Mouse (Mus musculus): Measurements from ENCODE around the gene Gfra1. TPM values are rescaled to one million over a fixed set of nuclear protein-coding genes. Genes with fewer than 3 reads are reported as not detected.

The Gfra1 gene
- total RNA-seq, 2 experiments from 2014 or later: not detected

DNA sequence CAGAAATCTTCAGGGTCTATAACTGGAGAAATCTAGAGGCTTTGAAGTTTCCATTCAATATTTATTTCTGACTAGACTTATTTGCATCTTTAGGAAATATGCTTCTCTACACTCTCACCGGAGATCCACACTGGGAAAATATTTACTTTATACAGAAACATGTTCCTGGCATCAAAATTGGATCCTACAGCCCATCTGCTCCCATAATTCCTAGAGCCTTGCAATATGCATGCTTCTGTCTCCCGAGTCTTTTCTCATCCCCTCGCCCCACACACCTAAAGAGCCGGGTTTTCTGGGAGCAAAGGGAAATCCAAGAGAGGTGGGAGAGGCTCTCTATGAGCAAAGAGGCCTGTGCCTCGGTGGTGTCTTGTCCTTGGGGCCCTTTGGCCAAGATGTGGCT lies 184.9 kb downstream of the Gfra1 start:
- ATAC-seq (replicated peaks; ENCODE audit: poor library complexity, severe bottlenecking): no peak

DNA sequence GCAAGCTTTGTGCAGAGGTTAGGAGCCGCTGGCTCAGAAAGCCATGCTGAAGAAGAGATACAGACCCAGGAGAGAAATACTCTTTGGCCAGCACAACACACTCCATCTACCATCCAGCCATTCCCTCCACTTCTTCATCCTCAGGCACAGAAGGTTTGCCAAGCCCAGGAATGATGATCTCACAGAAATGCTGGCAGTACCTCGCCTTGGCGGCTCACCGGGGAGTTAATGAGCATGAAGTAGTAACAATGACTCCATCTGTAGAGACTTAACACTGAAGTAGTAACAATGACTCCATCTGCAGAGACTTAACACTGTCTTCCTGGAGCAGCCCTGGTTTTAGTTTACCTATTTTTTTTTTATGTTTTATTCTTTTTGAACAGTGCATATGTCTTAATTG lies 187.2 kb downstream of the Gfra1 start:
- no peak for ATAC-seq (replicated peaks; ENCODE audit: poor library complexity, severe bottlenecking)

DNA sequence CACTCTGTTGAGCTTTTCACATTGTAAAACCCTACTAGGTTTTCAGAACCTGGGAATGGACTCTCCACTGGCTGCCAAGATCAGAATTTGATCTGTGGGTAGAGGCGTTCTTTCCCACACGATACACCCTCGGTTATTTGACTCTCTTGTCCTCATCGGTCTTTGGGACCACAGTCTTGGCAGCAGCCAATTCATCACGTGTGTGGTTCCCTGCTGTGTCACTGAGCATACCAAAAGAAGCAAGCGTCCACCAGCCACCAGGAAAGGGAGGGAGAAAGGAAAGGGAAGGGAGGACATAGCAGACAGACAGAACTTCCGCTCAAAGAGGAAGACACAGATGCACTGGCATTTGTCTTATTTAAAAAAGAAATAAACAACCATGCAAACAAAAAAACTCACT lies 189.1 kb downstream of the Gfra1 start:
- ATAC-seq (replicated peaks; ENCODE audit: poor library complexity, severe bottlenecking): no peak

DNA sequence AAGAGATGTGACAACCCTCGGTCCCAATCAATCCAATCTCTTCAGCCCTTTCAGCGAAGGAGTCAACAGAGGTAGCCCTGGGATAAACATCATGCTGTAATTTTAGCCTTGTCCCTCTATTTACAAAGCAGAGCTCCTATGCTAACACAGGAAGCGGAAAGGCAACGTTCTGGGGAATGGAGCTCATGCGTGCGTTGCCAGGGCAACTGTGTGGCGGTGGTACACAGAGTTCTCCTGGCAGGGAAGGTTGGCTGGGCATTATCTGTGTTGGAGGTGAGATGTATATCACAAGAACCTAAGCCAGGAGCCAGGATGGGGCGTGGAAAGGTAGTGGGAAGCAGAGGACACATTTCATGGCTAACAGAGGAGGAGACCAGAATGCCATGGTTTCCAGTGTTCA lies 194.8 kb downstream of the Gfra1 start:
- ATAC-seq (replicated peaks; ENCODE audit: poor library complexity, severe bottlenecking): no peak

DNA sequence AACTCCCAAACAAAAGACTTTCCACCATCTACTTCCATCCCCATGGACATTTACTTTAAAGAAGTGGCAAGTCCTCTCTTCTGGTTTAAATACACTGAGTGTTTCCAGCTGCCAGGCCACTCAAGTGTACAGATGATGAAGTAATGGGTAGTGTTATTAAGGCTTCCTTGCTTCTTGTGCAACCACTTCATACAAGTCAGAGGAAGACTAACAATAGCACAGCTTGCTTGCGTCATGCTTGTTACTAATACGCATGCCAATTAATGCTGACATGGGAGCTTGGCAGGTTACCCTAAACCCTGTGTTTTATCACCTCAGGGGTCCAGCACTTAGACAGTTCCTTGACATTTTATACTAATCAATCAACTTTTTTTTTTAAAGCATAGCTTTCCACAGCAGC lies 196.5 kb downstream of the Gfra1 start:
- ATAC-seq (replicated peaks; ENCODE audit: poor library complexity, severe bottlenecking): peak; percentile 91

DNA sequence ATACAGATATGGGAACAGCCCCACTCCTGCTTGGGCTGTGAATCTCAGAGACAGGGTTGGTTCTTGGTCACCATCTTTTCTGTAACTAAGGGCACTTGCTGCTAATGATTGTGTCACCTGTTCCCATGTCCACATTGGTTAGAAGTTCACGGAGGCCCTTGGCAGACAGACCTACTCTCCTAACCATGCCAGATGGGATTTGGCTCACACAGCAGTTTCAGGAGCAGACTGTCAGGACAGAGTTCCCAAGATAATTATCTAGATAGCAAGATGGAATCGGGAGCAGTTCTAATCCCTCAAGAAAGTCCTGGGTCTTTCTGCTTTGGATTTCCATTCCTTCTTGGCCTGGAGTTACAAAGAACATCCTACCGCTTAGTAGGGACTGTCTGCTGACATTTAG lies 199.2 kb downstream of the Gfra1 start:
- ATAC-seq (replicated peaks; ENCODE audit: poor library complexity, severe bottlenecking): no peak

DNA sequence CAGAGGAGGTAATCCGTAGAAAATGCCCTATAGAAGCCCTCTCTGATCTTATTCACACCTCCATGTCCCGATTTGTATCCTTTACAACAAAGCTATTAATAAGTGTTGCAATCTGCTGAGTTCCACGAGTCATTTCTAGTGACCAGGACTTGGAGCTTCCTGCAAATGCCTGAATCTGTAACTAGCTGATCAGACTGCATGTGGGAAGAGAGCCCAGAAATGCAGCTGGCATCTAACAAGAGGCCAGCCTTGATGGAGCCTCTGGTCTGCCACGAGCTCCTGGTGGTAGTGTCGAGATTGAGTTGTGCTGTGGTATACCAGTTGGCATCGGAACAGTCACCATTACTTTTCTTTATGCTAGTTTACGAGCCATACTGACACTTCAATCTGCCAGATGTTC lies 200.3 kb downstream of the Gfra1 start:
- ATAC-seq (replicated peaks; ENCODE audit: poor library complexity, severe bottlenecking): no peak

DNA sequence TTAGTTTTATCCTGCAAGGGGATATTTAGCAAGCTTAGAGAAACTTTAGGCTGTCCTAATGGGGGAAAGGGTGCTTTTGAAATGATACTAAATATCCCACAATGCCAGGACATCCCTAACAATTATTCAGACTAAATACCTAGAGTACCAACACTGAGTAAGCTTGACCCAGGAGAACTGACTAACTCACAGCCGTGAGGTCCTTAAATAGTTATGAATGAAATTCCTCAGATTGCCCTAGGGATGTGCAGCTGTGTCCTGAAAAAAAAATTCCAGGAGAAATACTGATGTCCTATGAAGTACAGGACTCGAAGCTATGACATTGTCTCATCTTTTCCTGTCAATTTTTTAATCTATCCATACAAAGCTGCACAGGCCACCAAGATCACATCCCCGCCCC lies 201.5 kb downstream of the Gfra1 start:
- no peak for ATAC-seq (replicated peaks; ENCODE audit: poor library complexity, severe bottlenecking)

DNA sequence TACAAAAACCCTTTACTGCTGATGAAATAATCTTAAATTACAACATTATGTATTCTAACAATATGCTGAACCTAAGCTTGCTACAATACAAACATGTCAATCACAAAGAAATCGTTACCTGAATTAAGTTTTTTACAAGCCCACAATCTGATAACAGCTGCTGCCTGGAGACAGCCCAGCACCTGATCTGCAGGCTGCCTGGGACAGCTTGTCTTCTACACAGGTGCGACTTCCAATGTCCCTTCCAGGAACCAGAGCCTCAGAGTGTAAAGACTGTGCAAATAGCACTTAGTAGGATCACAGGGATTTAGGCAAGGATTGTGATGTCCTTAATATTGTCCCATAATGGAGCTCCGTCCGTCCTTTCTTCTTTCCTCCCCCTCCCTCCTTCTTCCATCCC lies 204.0 kb downstream of the Gfra1 start:
- ATAC-seq (replicated peaks; ENCODE audit: poor library complexity, severe bottlenecking): no peak

DNA sequence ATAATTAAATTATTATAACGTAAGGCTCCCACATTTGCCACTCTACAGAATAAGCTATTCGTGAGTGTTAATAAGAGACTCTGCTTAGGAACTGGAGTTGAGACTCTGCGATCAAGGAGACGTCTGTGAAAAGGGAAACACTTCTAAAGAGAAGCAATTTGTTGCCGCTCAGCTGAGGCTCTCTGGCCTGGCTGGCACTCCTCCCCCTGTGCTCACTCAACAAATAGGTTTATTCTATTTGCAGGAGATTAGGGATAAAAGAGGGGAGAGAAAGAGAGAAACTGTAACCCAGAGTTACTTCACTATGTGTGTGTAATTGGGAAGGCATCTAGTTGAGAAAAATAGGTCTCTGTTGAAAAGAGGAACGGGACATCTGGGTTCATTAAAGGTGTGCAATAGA lies 204.6 kb downstream of the Gfra1 start:
- no peak for ATAC-seq (replicated peaks; ENCODE audit: poor library complexity, severe bottlenecking)

DNA sequence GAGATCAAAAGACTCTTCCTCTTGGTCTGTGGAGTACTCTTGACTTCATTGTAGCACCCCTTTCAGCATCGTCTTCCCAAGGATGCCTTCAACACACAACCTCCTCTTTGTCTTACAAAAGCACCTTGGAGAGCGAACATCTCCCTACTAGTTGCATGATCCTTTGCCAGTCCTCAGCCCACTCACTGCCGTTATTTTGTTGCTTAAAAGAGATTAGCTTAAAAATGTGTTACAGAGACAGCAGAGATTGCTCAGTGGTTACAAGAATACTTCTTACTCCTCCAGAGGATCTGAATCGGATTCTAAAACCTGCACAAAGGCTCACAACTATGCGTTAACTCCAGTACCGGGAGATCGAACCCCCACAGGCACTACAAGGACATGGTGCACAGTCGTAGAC lies 205.5 kb downstream of the Gfra1 start:
- ATAC-seq (replicated peaks; ENCODE audit: poor library complexity, severe bottlenecking): no peak

DNA sequence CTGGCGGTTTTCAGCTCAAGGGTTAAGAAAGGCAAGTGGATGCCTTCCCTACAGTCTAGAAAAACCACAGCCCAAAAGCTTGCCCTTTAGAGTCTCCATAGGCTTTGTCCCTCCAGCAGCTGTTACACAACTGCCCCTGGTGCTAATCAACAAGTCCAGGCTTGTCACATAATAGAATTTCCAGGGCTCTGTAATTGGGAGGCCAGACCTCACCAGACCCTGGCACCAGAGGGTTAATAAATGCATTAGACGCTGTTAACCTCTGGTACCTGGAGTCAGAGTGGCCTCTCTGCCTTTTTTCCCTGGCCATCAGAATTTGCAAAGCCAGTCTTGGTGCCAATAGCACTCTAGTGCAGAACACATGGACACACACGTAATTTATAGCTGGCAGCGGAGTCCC lies 211.6 kb downstream of the Gfra1 start:
- ATAC-seq (replicated peaks; ENCODE audit: poor library complexity, severe bottlenecking): peak; percentile 81

DNA sequence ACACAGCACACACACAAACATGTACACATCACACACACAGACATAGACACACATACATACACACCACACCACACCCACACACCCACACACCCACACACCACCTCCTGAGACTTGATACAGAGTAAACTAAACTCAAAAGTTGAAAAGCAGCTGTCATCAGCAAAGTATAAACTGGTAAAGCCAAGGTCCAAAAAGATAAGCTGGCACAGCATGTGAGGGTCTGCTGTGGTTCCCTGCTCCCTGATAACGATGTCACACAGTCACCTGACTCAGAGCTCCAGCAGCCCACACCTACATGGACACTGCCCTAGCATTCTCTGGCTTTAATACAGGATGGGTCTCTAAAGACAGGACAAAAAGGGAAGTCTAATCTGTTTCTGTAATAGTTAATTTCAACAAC lies 212.1 kb downstream of the Gfra1 start:
- peak; percentile 60 for ATAC-seq (replicated peaks; ENCODE audit: poor library complexity, severe bottlenecking)

DNA sequence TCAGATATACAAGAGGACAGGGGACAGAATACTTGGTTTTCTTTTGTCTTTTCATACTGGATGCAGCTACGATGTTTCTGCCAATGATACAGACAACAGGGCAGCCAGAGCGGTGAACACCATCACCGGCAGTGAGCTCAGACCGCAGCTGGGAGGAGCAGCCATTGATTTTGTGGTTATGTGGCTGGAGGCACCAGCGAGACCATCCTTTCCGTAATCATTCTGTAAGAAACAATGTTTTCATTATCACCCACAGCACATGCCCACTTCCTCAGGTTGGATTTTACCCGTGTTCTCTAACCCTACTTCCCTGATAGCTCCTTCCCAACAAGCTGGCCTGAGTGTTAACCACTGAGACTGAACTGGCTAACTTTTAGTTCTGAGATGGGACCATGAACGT lies 217.4 kb downstream of the Gfra1 start:
- peak; percentile 78 for ATAC-seq (replicated peaks; ENCODE audit: poor library complexity, severe bottlenecking)

DNA sequence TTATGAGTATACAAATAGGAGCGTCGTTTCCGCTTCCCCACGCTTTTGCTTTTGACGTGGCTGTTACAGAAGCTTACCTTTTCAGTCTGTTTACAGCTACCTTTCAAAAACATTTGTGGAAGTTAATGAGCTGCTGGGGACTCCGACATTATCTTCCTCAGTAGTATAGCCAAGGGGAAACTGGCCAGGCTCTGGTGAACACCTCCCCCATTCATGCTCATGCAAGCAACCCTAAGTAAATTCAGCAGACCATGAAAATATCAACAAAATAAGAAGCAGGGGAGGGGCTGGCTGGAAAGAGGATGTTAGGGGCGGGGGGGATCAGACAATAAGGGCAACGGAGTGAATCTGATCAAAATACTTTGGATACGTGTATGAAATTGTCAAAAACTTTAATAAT lies 228.0 kb downstream of the Gfra1 start:
- ATAC-seq (replicated peaks; ENCODE audit: poor library complexity, severe bottlenecking): no peak

DNA sequence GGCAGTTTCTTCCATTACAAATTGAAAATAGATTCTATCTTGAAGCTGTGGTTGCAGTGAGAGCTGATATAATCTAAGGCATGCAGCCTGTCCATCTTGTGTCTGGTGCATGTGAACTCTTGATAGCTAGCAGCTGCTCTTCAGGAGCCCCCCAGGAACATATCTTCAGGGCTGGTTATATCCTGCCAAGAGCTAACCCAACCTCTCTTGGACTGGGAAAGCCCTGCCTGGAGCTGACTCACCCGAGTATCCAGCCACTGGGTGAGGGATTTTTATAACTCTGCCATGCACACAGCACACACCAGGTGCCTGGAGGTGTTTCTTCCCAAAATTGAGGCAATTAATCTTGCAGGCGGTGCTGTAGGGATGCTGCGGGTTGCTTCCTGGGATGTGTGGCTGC lies 228.8 kb downstream of the Gfra1 start:
- ATAC-seq (replicated peaks; ENCODE audit: poor library complexity, severe bottlenecking): no peak

DNA sequence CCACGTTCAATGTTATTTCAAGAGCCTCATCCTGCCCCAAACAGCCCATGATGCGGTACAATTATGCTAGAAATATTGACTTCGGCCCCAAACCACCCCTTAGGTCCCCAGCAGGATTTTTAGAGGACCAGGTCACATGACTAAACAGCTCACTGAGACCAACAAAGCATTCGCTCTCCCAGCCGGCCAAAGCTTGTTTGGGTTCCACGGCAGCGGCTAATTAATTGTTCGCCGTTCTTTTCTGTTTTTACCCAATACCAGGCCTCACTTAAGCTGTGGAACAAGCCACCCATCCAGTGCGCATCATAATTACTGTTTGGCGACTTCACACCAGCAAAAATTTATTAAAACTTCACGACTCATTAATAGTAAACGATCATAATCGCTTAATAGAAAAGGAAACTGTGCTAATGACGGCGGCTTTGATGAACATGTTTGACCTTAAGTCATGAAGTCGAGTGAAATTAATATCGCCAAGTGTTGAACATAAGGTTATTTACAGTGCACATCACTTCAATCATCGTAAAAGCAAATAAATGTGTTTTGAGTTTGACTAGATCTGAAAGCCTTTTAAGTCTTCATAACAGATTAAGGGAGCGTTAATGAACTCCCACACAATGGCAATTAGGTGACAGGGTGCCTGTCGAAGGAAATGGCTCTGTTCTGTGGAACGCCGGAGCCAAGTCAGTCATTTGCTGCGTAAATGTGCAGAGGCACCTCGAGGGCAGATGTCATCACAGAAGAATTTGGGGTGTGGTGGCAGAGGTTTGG lies 235.5 kb downstream of the Gfra1 start:
- ATAC-seq (replicated peaks; ENCODE audit: poor library complexity, severe bottlenecking): no peak

DNA sequence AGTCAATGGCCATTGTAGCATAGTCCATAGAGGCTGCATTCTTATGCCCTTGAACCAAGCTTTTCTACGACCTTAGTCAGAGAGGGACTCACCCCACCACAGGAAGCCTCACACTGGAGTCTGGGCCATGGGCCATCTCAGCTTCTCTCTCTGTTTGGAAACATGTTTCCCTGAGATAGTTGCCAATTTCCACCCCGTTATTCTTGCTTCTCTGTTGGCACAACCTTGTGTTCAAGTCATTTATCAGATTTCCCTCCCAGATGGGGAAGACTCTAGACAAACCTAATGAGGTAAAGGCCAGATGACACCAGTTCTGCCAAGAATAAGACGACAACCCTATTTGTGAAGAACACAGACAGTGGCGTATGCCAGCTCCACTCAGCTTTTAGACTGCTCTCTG lies 238.1 kb downstream of the Gfra1 start:
- no peak for ATAC-seq (replicated peaks; ENCODE audit: poor library complexity, severe bottlenecking)

DNA sequence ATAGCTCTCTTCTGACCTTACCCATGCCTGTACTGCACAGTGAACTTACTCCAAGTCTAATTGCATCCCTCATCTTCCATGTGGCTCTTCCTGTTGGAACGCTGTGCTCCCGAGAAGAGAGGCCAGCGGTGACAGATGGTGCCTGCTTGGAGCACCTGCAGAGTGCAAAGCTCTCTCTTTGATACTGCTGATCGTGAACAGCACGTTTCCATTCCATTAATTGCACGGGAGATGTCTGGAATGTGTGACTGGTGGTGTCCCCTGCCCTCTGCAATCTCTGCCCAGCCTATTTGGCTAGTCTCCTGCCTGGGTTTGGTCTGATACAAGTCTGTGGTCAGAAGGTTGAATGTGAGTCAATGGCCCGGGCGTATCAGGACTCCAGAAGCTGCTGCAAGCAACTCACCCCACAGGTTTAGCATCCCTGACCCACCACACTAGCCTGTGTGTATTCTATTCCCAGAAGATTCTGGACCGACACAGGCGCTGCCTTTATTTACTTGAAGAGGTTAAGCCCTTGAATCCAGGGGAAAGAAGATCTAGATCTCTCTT lies 249.1 kb downstream of the Gfra1 start:
- ATAC-seq (replicated peaks; ENCODE audit: poor library complexity, severe bottlenecking): no peak

DNA sequence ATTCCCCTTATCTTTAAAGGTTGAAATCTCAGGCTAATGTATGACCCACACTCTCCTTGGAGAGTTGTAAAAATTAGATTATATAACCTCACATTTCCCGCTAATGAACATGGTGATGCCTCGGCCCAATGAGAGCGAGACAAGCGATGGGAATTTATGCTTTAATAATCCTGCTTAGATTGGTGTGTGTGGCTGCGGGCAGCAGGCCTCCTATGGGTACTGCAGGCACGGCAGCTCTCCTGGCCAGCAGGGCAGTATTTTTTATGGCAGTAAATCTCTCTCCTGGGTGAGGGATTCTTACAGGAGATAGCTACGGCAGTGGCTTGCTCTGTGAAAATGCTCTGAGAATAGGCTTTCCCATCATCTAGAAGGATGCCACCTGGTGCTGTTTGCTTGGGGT lies 250.2 kb downstream of the Gfra1 start:
- ATAC-seq (replicated peaks; ENCODE audit: poor library complexity, severe bottlenecking): no peak

DNA sequence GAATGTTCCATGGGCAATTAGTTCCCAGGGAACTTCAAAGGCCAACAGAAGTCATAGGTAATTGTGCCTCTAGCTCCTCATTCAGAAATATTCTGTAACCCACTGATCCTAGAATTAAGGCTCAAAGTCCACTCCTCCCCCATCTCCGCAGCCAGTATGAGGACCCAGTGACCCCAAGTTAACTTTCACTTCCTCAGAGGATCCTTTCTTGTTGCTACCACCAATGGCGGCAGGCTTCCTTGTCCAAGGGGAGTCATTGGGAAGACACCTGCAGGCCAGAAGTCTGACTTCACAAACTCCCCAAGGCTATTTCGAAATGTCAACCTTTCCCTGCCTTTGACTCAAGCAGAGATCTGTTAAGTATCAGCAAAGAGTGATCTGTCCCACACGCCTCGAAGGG lies 253.1 kb downstream of the Gfra1 start:
- peak; percentile 97 for ATAC-seq (replicated peaks; ENCODE audit: poor library complexity, severe bottlenecking)

DNA sequence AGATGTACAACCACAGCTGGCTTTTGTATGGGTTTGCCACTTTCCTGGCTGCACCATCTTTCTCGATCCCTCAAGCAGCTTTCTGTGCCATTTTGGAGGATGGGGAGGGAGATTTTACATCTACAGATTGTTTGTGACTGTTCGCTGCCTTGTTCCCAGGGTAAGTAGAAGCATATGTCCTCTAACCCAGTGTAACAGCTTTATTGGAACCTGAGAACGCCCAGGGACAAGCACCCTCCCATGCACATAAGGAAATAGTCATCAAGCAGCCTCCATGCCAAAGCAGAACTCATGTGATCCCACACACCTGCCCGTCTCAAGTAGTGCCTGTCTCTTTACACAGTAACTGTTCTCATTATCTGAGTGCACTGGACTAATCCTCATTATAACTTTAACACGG lies 256.0 kb downstream of the Gfra1 start:
- ATAC-seq (replicated peaks; ENCODE audit: poor library complexity, severe bottlenecking): no peak

All from granulocyte monocyte progenitor cell, adult 5-6 weeks (primary cell).